Mouse (Mus musculus) heart, adult 9 months (tissue): ENCODE measurements around the gene Tcf12.

Experiments used
- DNase-seq, 2 experiments: peaks; one replicate each; pipeline ENCODE4 v3.0.0; 2022; ENCODE audit warnings: low spot score in 2 of 2

Gene Tcf12

GRCm38 (mm10) chr9:71915871-71916661 lies 195.6 kb downstream of the Tcf12 start:
- peak; percentile 7 to 9 for DNase-seq

- DNase-seq = no peak
Measured at GRCm38 (mm10) chr9:71906522-71906921, 205.1 kb downstream of the Tcf12 start.

DNA sequence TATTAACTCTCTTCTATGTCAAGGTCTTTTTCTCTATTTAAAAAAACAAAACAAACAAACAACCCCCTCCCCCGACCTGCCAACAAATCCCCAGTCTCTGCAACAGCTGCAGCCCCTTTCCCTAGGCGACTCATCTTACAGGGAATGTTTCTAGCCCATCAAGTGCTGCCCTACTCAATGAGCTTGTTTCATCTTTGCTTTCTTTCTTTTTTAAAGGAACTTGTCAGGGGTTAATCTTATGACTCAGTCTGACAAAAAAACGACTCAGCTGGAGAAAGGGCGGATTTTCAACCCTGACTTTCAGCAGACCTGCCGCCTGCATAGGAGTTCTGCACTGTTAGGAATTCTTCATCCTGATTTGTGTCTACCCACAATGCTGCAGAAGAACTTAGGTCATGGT lies 212.8 kb downstream of the Tcf12 start:
- no peak for DNase-seq

GRCm38 (mm10) chr9:71897399-71897798 lies 214.3 kb downstream of the Tcf12 start:
- DNase-seq = peak in 1 of 2 experiments; percentile 6

DNA sequence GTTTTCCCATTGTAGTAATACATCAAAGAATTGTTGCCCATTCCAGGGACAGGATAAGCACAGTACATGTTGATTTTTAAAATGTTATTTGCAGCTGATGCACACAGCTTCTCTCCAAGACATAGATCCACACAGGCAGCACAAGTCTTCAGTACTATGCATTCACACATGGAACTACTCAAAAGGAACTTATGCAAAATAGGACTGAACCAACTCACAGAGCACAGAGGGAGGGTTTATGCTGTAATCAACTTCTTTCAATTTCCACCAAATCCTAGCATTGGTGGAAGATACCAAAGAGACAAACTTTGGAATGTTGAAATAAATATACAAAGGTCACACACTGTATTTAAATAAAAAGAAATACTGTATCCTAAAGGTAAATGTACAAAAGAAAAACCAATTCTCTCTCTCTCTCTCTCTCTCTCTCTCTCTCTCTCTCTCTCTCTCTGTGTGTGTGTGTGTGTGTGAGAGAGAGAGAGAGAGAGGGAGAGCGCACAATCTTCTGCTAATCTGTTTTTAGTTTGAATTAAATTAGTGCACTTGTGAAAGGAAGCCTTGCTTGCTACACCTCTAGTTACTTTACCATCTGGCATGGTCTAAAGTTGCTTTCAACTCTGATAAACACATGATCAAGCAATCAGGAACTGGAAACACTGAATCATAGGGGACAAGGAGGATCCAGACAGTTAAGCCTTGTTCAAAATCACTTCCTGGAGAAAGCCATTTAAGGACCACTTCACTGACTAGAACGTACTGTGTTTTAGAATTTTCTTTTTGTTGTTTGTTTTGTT lies 215.5 kb downstream of the Tcf12 start:
- peak; percentile 65 to 79 for DNase-seq

- peak; percentile 18 to 24 for DNase-seq
Measured at GRCm38 (mm10) chr9:71895291-71895690, 216.4 kb downstream of the Tcf12 start.

- DNase-seq = no peak
Measured at GRCm38 (mm10) chr9:71894943-71895286, 216.8 kb downstream of the Tcf12 start.

GRCm38 (mm10) chr9:71894246-71894942 lies 217.3 kb downstream of the Tcf12 start:
- DNase-seq = no peak

GRCm38 (mm10) chr9:71888450-71888849 lies 223.2 kb downstream of the Tcf12 start:
- DNase-seq = peak in 1 of 2 experiments; percentile 6

GRCm38 (mm10) chr9:71880629-71881028 lies 231.0 kb downstream of the Tcf12 start:
- no peak for DNase-seq

DNA sequence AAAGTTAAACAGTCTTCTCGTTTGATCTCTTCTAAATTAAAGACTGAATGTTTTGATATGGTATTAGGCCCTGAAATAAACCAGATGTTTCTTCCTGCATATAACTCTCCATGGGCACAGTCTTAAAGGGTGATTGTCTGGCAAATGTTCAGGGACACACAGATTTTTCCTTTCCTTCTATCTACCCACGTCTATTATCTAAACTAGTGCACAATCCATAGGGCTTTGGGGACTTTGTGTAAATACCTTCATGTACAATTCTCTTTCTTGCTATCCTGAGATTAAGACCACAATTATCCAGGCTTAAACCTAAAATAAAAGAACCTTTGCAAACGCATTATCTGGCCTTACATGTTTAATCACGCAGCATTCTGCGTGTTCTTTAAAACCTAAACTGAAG lies 231.7 kb downstream of the Tcf12 start:
- no peak for DNase-seq

DNA sequence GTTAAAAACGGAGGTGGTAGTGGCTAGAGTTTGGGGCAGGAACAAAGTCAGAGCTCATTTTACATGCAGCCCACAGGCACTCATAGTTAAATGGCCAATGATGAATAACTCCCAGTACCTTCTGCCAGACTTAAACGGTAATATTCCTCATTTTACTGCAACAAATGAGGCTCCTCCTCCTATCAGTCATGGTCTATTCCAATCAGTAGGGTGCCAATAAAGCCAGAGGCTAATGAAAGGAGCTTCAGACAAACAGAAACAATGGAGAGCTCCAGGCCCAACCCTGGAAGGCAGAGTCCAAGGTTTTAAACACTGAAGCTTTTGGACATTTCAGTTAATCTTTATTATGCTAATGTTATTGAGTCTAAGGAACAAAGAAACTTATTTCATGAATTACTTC lies 232.3 kb downstream of the Tcf12 start:
- no peak for DNase-seq

GRCm38 (mm10) chr9:71877867-71878266 lies 233.8 kb downstream of the Tcf12 start:
- DNase-seq = no peak

DNA sequence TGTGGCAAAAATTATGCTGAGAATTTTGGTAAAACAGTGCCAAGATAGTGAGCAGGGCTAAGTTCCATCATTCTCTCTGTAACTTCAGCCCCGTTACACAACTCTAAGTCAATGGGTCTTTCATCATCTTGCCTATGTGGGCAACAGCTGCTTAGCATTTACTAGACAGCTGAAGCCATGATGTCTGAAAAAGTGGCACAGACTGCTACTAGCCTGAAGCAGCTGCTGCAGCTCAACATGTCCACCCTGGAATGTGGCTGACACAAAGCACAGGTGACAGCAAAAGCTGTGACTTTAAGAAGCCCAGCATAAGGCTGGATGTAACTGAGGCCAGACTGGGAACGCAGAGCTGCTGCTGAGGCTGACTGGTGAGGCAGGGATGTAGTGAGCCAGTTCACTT lies 236.9 kb downstream of the Tcf12 start:
- DNase-seq = peak; percentile 11 to 17

DNA sequence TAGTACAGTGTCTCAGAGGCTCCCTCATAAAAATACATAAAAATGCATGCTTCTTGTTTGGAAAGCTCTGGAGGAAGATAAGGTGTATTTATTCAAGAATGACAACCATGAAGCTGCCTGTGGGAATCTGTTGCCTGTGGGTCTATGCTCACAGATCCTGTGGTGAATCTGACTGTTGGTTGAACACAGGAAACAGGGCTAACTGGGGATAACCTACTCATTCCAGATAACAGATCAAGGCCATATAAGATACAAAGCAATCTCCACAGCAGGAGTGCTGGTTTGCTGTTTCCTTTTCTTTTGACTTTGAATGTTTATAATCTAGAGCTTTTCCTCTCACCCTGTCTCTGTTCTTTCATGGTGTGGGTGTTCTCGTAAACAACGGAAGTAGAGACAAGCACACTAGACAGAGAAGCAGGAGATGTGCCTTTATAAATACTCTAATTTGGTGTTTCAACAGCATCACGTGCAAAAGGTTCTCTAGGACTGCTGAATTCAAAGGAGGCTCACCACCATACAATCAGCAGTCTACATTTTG lies 237.6 kb downstream of the Tcf12 start:
- DNase-seq = no peak

- no peak for DNase-seq
Measured at GRCm38 (mm10) chr9:71863338-71863737, 248.3 kb downstream of the Tcf12 start.

DNA sequence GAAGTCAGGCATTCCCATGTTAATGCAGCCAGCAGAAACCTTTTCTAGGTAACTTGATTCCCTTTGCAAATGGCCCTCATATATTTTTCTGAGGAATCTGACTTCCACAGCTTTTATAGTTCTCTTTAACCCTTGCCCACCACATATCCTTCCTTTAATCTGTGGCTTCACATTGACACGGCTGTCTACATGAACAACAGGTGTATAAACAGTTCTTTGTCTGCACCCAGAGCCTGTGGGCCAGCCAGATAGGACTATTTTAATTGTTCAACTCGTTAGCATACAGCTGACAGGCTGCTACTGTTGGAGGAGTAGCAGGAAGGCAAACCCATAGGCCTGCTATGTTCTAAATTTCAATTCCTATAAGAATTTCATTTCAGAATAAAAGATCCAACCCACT lies 250.0 kb downstream of the Tcf12 start:
- DNase-seq = no peak

GRCm38 (mm10) chr9:71857926-71858325 lies 253.7 kb downstream of the Tcf12 start:
- DNase-seq = no peak

DNA sequence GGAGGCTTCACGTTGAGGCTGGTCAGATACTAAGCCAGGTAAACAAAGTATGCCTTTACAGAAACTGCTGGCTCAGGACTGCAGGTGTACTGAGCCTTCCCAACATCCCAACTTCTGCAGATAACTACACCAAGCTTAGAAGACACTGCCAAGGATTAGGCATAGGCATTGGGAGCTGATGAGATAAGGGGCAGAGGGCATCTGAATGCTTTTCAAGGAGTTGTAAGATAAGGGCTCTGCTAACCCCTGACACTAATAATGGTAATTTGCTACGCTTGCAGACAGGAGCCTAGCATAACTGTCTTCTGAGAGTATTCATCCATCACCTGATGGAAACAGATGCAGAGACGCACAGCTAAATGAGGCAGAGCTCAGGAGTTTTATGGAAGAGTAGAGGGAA lies 257.8 kb downstream of the Tcf12 start:
- no peak for DNase-seq

GRCm38 (mm10) chr9:71850283-71850682 lies 261.4 kb downstream of the Tcf12 start:
- DNase-seq = no peak

GRCm38 (mm10) chr9:71848392-71848791 lies 263.3 kb downstream of the Tcf12 start:
- no peak for DNase-seq

DNA sequence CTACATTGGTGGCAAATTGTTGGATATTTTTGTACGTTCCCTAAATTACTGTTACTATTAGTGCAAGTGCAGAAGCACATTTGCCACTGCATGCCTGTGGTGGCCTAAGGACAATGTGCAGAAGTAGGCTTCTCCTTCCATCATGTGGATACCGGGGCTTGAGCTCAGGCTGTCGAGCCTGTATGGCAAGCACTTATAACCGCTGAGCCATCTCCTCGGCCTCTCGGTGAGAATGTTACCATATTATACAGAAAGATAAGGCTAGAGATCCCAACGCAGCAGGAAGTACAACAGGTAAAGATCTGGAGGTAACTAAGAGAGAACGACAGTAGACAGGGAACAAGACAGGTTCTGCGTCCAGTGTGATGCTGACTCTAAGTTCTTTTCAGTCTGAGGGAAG lies 263.8 kb downstream of the Tcf12 start:
- no peak for DNase-seq
